Mouse (Mus musculus) C2C12 (cell line): ENCODE measurements around the gene Lypd6b. TPM values are rescaled to one million over a fixed set of nuclear protein-coding genes. Genes with fewer than 3 reads are reported as not detected.
A peak's percentile ranks its signal among the peaks of the same experiment; 100 is the strongest.

Experiments
- H3K27me3 ChIP-seq: one replicate; pipeline ENCODE4 v1.6.1; 2011; ENCODE audit not compliant: control insufficient read depth, insufficient read depth, insufficient read length
- H3K36me3 ChIP-seq: one replicate; pipeline ENCODE4 v1.6.1; 2011; ENCODE audit not compliant: control insufficient read depth, insufficient read depth
- H3K4me3 ChIP-seq: one replicate; pipeline ENCODE4 v1.5.1; 2011; ENCODE audit warnings: mild to moderate bottlenecking, control low read depth; ENCODE audit not compliant: poor library complexity, insufficient read depth, severe bottlenecking
- H3K79me2 ChIP-seq: one replicate; pipeline ENCODE4 v1.6.1; 2011; ENCODE audit not compliant: control insufficient read depth, insufficient read depth
- H3K79me3 ChIP-seq: one replicate; pipeline ENCODE4 v1.6.1; 2011; ENCODE audit warnings: low read depth, control low read depth
- H3ac ChIP-seq: one replicate; pipeline ENCODE3; 2011; ENCODE audit warnings: low read depth; ENCODE audit not compliant: control insufficient read depth, insufficient read length
- CEBPB ChIP-seq: IDR thresholded peaks from one replicate; pipeline ENCODE4 v1.6.1; 2011; ENCODE audit warnings: low read depth, mild to moderate bottlenecking, control low read depth, moderate library complexity
- CTCF ChIP-seq: IDR thresholded peaks from one replicate; pipeline ENCODE4 v1.5.1; 2011; ENCODE audit not compliant: control insufficient read depth, insufficient read depth, insufficient read length
- FOSL1 ChIP-seq: IDR thresholded peaks from one replicate; pipeline ENCODE4 v1.8.0; 2011; ENCODE audit warnings: mild to moderate bottlenecking, low read length; ENCODE audit not compliant: poor library complexity, insufficient read depth, severe bottlenecking
- MAX ChIP-seq: IDR thresholded peaks from one replicate; pipeline ENCODE4 v1.6.1; 2011; ENCODE audit warnings: mild to moderate bottlenecking, control low read depth
- MYOD1 ChIP-seq: IDR thresholded peaks from one replicate; pipeline ENCODE4 v1.6.1; 2011; ENCODE audit warnings: low read depth; ENCODE audit not compliant: control insufficient read depth, insufficient read length
- MYOG ChIP-seq: IDR thresholded peaks from one replicate; pipeline ENCODE4 v1.6.1; 2011; ENCODE audit not compliant: control insufficient read depth, insufficient read length; ENCODE audit errors: extremely low read depth
- USF1 ChIP-seq: IDR thresholded peaks from one replicate; pipeline ENCODE4 v1.6.1; 2011; ENCODE audit warnings: low read depth, mild to moderate bottlenecking, control low read depth, moderate library complexity
- polyA plus RNA-seq: library from polyadenylated mRNA; unstranded; fragments of >200 nt; fragmentation: generic; extraction: Trizol; gene quantifications from one replicate; pipeline ENCODE4 v1.2.1, GENCODE M21; 2012; ENCODE audit warnings: missing spikeins

The Lypd6b gene
- polyA plus RNA-seq, 1 experiment: 0.02 TPM

GRCm38 (mm10) chr2:49744251-49745093, 43.0 kb upstream of the Lypd6b start:
- H3K79me2 ChIP-seq: no peaks in the 10 kb centered on the region
- TF ChIP-seq MAX (no peak), CEBPB (peak; percentile 94), MYOD1 (peak; percentile 17)
- peak overlapping the region; percentile 25 for H3K4me3 ChIP-seq
- no peaks in the 10 kb centered on the region for H3K27me3 ChIP-seq
- H3K36me3 ChIP-seq: no peaks in the 10 kb centered on the region
- no peaks in the 10 kb centered on the region for H3K79me3 ChIP-seq
- H3ac ChIP-seq: peak overlapping the region; percentile 71

DNA sequence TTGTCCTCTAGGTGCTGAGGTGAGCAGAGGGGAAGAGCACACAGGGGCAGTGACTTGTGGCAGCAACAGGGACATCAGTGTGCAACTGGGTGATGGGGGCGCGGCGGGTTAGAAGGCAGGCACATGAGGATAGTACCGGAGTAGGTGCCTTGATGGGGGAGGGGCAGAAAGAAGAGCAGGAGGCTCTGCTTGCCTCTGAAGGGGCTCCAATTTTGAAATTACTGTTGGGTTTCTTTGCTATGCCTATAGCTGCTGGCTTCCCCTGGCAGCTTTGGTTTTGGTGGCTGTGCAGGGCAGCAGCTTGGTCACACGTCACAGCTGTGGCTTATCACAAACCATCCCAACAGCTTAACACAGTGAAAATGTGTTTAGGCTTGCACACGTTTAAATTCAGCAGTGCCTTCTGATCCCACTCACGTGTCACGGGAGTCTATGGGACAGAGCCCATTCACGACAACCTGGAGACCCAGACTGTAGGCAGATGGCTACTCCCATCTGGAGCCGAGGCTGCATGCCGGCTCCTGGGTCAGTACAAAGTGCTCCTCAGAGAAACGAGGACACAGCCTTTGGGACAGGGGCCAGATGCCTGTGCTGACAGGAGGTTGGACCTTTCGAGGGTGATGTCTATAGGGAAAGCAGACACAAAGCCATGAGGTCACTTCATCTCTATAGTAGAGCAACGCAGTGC, 42.2 kb upstream of the Lypd6b start:
- Histone ChIP-seq H3K4me3 (peak overlapping the region; percentile 22), H3K36me3 (no peaks in the 10 kb centered on the region)

DNA sequence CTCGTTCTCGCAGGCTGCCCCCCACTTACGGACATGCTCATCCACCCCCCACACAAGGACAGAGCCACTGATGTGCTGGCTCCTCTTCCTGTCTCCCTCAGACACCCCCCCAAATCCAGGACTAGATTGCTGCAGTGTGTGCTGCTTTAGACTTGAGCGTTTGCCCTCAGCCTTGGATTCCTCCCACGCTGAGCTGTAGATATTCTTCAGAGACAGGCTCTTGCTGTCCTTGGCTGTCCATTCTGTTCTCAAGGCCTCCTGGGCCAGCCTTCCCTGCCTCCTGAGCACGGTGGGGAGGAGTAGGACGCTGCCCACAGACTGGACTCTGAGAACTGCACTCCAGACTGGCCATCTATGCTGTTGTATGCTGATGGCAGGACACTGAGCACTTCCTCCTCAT, 40.5 kb upstream of the Lypd6b start:
- H3K79me3 ChIP-seq: no peaks in the 10 kb centered on the region
- no peaks in the 10 kb centered on the region for H3K79me2 ChIP-seq
- no peak overlapping the region for H3K4me3 ChIP-seq
- no peaks in the 10 kb centered on the region for H3K36me3 ChIP-seq
- TF ChIP-seq FOSL1 (no peak), USF1 (no peak), MYOG (no peak), MYOD1 (no peak), CEBPB (no peak), MAX (no peak), CTCF (no peak)
- no peak overlapping the region for H3ac ChIP-seq
- H3K27me3 ChIP-seq: no peaks in the 10 kb centered on the region

More for the DNA sequence above, 42.2 kb upstream of the Lypd6b start:
- Histone ChIP-seq H3K27me3 (no peaks in the 10 kb centered on the region), H3ac (peak overlapping the region; percentile 71), H3K79me2 (no peaks in the 10 kb centered on the region), H3K79me3 (no peaks in the 10 kb centered on the region)
- TF ChIP-seq FOSL1: no peak
- TF ChIP-seq MAX: no peak
- no peak for TF ChIP-seq MYOD1
- no peak for TF ChIP-seq MYOG
- no peak for TF ChIP-seq CEBPB
- TF ChIP-seq CTCF: no peak
- TF ChIP-seq USF1: no peak

GRCm38 (mm10) chr2:49747670-49748069, 39.8 kb upstream of the Lypd6b start:
- H3K79me3 ChIP-seq: no peaks in the 10 kb centered on the region
- H3K27me3 ChIP-seq: no peaks in the 10 kb centered on the region
- H3K4me3 ChIP-seq: no peak overlapping the region
- H3K36me3 ChIP-seq: peaks cover 3% of the 10 kb centered on the region
- no peak overlapping the region for H3ac ChIP-seq
- H3K79me2 ChIP-seq: no peaks in the 10 kb centered on the region
- no peak for TF ChIP-seq MAX
- TF ChIP-seq MYOD1: no peak
- no peak for TF ChIP-seq USF1
- no peak for TF ChIP-seq CTCF
- no peak for TF ChIP-seq FOSL1
- TF ChIP-seq MYOG: no peak
- no peak for TF ChIP-seq CEBPB

DNA sequence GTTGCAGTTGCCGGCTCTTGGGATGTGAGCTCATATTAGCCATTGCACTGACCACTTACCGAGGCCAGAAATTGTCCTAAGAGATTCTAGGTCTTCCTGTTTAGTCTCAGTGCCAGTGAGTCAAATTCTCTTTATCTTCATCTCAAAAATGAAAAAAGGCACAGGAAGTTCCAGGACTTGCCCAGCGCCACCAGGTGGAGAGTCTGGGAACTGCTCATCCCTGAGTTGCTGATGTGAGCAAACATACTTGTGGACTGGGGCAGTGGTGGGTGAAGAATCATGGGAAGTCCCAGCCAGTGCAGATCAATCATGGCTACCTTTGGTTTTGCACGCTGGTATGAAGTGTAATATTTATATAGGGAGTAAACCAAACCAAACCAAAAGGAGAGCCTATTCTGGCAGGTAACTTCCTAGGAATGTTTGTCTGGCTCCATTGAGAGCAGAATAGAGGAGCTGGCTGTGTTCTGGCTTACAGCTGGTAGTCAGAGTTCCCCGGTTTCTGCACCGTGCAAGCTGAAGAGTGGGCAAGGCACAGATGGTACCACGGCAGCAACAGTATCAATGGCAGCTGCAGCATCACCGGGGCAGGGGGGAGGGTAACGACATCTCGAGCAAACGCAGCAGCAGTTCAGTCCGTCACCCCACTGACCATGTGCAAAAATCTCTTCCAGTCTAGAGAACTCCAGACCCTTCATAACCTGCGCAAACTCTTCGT, 38.7 kb upstream of the Lypd6b start:
- peaks cover 13% of the 10 kb centered on the region for H3K36me3 ChIP-seq
- H3ac ChIP-seq: no peak overlapping the region
- no peaks in the 10 kb centered on the region for H3K79me3 ChIP-seq
- H3K4me3 ChIP-seq: no peak overlapping the region
- H3K79me2 ChIP-seq: no peaks in the 10 kb centered on the region
- no peaks in the 10 kb centered on the region for H3K27me3 ChIP-seq
- TF ChIP-seq MYOG (no peak), CEBPB (no peak), CTCF (peak; percentile 8), USF1 (no peak), FOSL1 (no peak)
